Mouse (Mus musculus): ENCODE measurements around the gene Gm21985. TPM values are rescaled to one million over a fixed set of nuclear protein-coding genes. Genes with fewer than 3 reads are reported as not detected.

Gm21985 gene
- total and polyA plus RNA-seq, 3 experiments, result 0.51 TPM; not detected in 2

GRCm38 (mm10) chr2:112249780-112250453 lies 16.2 kb upstream of the Gm21985 start:
- H3K36me3 ChIP-seq (replicated peaks in 1 of 2; ENCODE audit: control insufficient read depth in 1 of 2, insufficient read depth in 1 of 2, low read length in 1 of 2), result peaks cover 9 to 53% of the 10 kb centered on the region in 2 experiments
- H3K79me2 ChIP-seq (replicated peaks; ENCODE audit: control insufficient read depth, extremely low read depth, insufficient read depth, poor library complexity, severe bottlenecking), result no peaks in the 10 kb centered on the region
- dilution Hi-C loops (cut with MboI; ENCODE audit: extremely low pct_ligation_motif_present, extremely low pct_unique_long_range_greater_than_20kb, low sequenced_read_pairs) (no loop called here), in situ Hi-C loops (cut with MboI; ENCODE audit: low pct_ligation_motif_present, low pct_unique_long_range_greater_than_20kb, low sequenced_read_pairs) (no loop called here)
- H3K4me2 ChIP-seq (ENCODE audit: insufficient read depth, low read depth, poor library complexity, severe bottlenecking), result no peak overlapping the region
- H3K9me3 ChIP-seq (replicated peaks; ENCODE audit: low read length), result no peaks in the 10 kb centered on the region
- H3K27me3 ChIP-seq (replicated peaks), result no peaks in the 10 kb centered on the region
- no peak overlapping the region for H3K27ac ChIP-seq (ENCODE audit: insufficient read depth, low read depth)
- H3K4me3 ChIP-seq (replicated peaks in 1 of 3; ENCODE audit: low read depth in 2 of 3, low read length in 2 of 3, poor library complexity in 1 of 3), result no peak overlapping the region
- H3K4me1 ChIP-seq (ENCODE audit: control insufficient read depth in 1 of 2, insufficient read depth in 2 of 2), result peaks cover 0 to 29% of the 10 kb centered on the region in 2 experiments; a peak in 2 of 4 replicates
- DNase-seq (ENCODE audit: extremely low read depth), result no peak
- H3K9ac ChIP-seq (ENCODE audit: insufficient read depth, low read depth), result no peak overlapping the region
- TF ChIP-seq NELFE (IDR thresholded peaks at IDR 0.05; ENCODE audit: low read depth, low read length), result no peak
- no peak for TF ChIP-seq RCOR1 (conservative IDR thresholded peaks at IDR 0.05; ENCODE audit: low read depth, low read length)
- no peak for TF ChIP-seq IRF4 (IDR thresholded peaks at IDR 0.05; ENCODE audit: low read depth, low read length)
- TF ChIP-seq USF2 (conservative IDR thresholded peaks at IDR 0.05; ENCODE audit: low read depth, low read length), result no peak
- TF ChIP-seq BHLHE40 (IDR thresholded peaks at IDR 0.05; ENCODE audit: low read depth, low read length), result no peak
- TF ChIP-seq KAT2A (IDR thresholded peaks at IDR 0.05; ENCODE audit: insufficient replicate concordance, low read length), result no peak
- TF ChIP-seq ELF1 (IDR thresholded peaks at IDR 0.05; ENCODE audit: low read depth, low read length), result no peak
- no peak for TF ChIP-seq PAX5 (IDR thresholded peaks at IDR 0.05; ENCODE audit: low read length)
- TF ChIP-seq POLR2AphosphoS2 (IDR thresholded peaks at IDR 0.05; ENCODE audit: low read depth, low read length), result no peak
- no peak for TF ChIP-seq MAX (IDR thresholded peaks at IDR 0.05; ENCODE audit: low read length)
- no peak for TF ChIP-seq NRF1 (IDR thresholded peaks at IDR 0.05; ENCODE audit: low read depth, low read length)
- no peak for TF ChIP-seq ZKSCAN1 (IDR thresholded peaks at IDR 0.05; ENCODE audit: borderline replicate concordance, low read depth, low read length)
- no peak for TF ChIP-seq MYC (IDR thresholded peaks at IDR 0.05; ENCODE audit: low read depth, low read length)
- TF ChIP-seq CHD2 (IDR thresholded peaks at IDR 0.05; ENCODE audit: low read length), result no peak
- TF ChIP-seq GABPA (IDR thresholded peaks at IDR 0.05; ENCODE audit: insufficient replicate concordance, low read depth, low read length), result no peak
- no peak for TF ChIP-seq POLR2A (IDR thresholded peaks at IDR 0.05; ENCODE audit: low read depth, low read length)
- TF ChIP-seq EP300 (IDR thresholded peaks at IDR 0.05; ENCODE audit: low read length), result no peak

- H3K4me1 ChIP-seq (ENCODE audit: control insufficient read depth in 1 of 2, insufficient read depth in 2 of 2), result peaks cover 0 to 15% of the 10 kb centered on the region in 2 experiments; a peak in 2 of 4 replicates
- dilution Hi-C loops (cut with MboI; ENCODE audit: extremely low pct_ligation_motif_present, extremely low pct_unique_long_range_greater_than_20kb, low sequenced_read_pairs) (no loop called here), in situ Hi-C loops (cut with MboI; ENCODE audit: low pct_ligation_motif_present, low pct_unique_long_range_greater_than_20kb, low sequenced_read_pairs) (no loop called here)
- H3K27me3 ChIP-seq (replicated peaks), result no peaks in the 10 kb centered on the region
- DNase-seq (ENCODE audit: extremely low read depth), result no peak
- TF ChIP-seq JUND (conservative IDR thresholded peaks at IDR 0.05; ENCODE audit: low read depth, low read length), result no peak
- TF ChIP-seq ZNF384 (IDR thresholded peaks at IDR 0.05; ENCODE audit: low read depth, low read length), result peak; percentile 61
- no peak overlapping the region for H3K9ac ChIP-seq (ENCODE audit: insufficient read depth, low read depth)
- no peak overlapping the region for H3K27ac ChIP-seq (ENCODE audit: insufficient read depth, low read depth)
- no peaks in the 10 kb centered on the region for H3K79me2 ChIP-seq (replicated peaks; ENCODE audit: control insufficient read depth, extremely low read depth, insufficient read depth, poor library complexity, severe bottlenecking)
- H3K36me3 ChIP-seq (replicated peaks in 1 of 2; ENCODE audit: control insufficient read depth in 1 of 2, insufficient read depth in 1 of 2, low read length in 1 of 2), result peaks cover 0 to 11% of the 10 kb centered on the region in 2 experiments
- no peaks in the 10 kb centered on the region for H3K9me3 ChIP-seq (replicated peaks; ENCODE audit: low read length)
- no peak overlapping the region for H3K4me2 ChIP-seq (ENCODE audit: insufficient read depth, low read depth, poor library complexity, severe bottlenecking)
- no peak overlapping the region for H3K4me3 ChIP-seq (replicated peaks in 1 of 3; ENCODE audit: low read depth in 2 of 3, low read length in 2 of 3, poor library complexity in 1 of 3)
These were observed 11.2 kb upstream of the Gm21985 start for GRCm38 (mm10) chr2:112254675-112255515.
